Mouse (Mus musculus): ENCODE measurements around the gene Exoc3l4. TPM values are rescaled to one million over a fixed set of nuclear protein-coding genes. Genes with fewer than 3 reads are reported as not detected.

The Exoc3l4 gene
- polyA plus RNA-seq, 1 experiment from 2014 or later: 1.2 TPM

DNA sequence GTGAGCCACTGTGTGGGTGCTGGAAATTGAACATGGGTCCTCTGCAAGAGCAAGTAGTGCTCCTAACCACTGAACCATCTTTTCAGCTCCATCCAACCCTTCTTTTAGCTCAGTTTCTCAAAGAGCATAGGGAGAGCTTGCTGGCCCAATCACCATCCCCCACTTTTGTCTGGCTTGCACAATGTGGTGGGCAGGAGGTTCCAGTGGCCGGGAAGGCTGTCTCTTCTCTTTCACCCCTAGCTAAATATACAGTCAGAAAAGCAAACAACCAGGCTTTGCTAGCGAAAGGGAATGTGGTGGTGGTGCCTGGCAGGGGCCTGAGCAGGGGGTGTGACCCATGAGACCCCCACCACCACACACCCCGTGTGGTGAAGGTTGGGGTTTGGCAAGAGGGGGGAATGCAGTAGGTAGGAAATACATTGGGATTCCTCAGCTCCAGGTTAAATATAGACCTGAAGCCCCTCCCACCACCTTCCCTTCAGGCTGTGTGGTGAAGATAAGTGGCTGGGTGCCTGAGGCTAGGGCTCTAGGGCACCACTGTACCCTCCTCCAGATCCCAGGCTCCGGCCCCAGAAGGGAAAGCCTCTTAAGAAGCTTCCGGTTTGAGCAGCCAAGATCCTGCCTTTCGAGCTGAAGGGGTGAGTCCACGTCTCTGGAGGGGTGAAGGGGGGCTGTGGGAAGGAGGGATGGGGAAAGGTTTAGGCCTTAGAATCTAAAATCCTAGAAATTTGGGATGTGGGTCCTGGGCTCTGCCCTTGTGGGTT, 4.3 kb downstream of the Exoc3l4 start:
- Histone ChIP-seq H3K9me3 (ENCODE audit: control insufficient read depth, low read length) (no peaks in the 10 kb centered on the region), H3K4me2 (ENCODE audit: low read depth, low read length) (no peak overlapping the region), H3K27me3 (ENCODE audit: control insufficient read depth, insufficient read depth, low read length) (peaks cover 44% of the 10 kb centered on the region), H3K27ac (ENCODE audit: low read depth, low read length) (no peak overlapping the region), H3K36me3 (ENCODE audit: control insufficient read depth, insufficient read depth, low read length) (no peaks in the 10 kb centered on the region), H3K4me3 (ENCODE audit: low read depth, low read length) (no peak overlapping the region), H3K9ac (replicated peaks; ENCODE audit: low read depth, low read length) (no peak overlapping the region), H3K4me1 (ENCODE audit: control insufficient read depth, insufficient read depth, low read length) (no peaks in the 10 kb centered on the region; the same call in 1 of the 2 replicates)
- 46% methylated on average over 7 of the region's 7 CpGs for WGBS
- ATAC-seq (ENCODE audit: low read depth): no peak

DNA sequence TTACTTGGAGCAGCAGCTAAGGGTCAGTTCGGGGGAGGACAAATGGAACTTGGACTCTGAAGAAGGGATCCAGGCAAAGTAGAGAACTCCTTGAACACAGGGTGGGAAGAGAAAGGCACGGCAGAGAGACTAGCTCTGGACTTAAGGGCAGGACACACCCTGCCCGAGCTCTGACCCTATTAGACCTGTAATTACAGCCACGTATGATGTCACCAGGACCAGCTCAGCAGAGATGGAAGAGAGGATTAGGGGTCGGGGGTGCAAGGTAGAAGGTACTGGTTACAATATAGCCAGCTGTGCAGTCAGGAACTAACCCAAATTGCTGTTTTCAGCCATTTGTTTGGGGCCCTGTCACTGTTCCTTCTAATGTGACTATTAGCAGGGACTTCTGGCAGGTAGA, 6.0 kb downstream of the Exoc3l4 start:
- H3K27me3 ChIP-seq (ENCODE audit: control insufficient read depth, insufficient read depth, low read length): peaks cover 50% of the 10 kb centered on the region

GRCm38 (mm10) chr12:111423570-111424129, 6.8 kb downstream of the Exoc3l4 start:
- Histone ChIP-seq H3K4me2 (ENCODE audit: low read depth, low read length) (peak overlapping the region; percentile 42), H3K27me3 (ENCODE audit: control insufficient read depth, insufficient read depth, low read length) (peaks cover 58% of the 10 kb centered on the region), H3K4me1 (ENCODE audit: control insufficient read depth, insufficient read depth, low read length) (0 out of 2 replicates have a peak, but pooled peaks cover under 1% of the 10 kb centered on the region), H3K4me3 (ENCODE audit: low read depth, low read length) (peak overlapping the region; percentile 24), H3K9ac (replicated peaks; ENCODE audit: low read depth, low read length) (0 out of 2 replicates have a peak overlapping the region, but pooled peaks have one; percentile 28), H3K27ac (ENCODE audit: low read depth, low read length) (no peak overlapping the region), H3K36me3 (ENCODE audit: control insufficient read depth, insufficient read depth, low read length) (no peaks in the 10 kb centered on the region), H3K9me3 (ENCODE audit: control insufficient read depth, low read length) (no peaks in the 10 kb centered on the region)
- 3% methylated on average over 43 of the region's 43 CpGs for WGBS
- no peak for ATAC-seq (ENCODE audit: low read depth)

More for the DNA sequence above, 6.0 kb downstream of the Exoc3l4 start:
- H3K4me3 ChIP-seq (ENCODE audit: low read depth, low read length): no peak overlapping the region
- H3K4me2 ChIP-seq (ENCODE audit: low read depth, low read length): no peak overlapping the region
- no peak for ATAC-seq (ENCODE audit: low read depth)
- H3K9me3 ChIP-seq (ENCODE audit: control insufficient read depth, low read length): no peaks in the 10 kb centered on the region
- H3K36me3 ChIP-seq (ENCODE audit: control insufficient read depth, insufficient read depth, low read length): no peaks in the 10 kb centered on the region
- no peak overlapping the region for H3K9ac ChIP-seq (replicated peaks; ENCODE audit: low read depth, low read length)
- H3K27ac ChIP-seq (ENCODE audit: low read depth, low read length): no peak overlapping the region
- no peaks in the 10 kb centered on the region for H3K4me1 ChIP-seq (ENCODE audit: control insufficient read depth, insufficient read depth, low read length)
- WGBS: 28% methylated on average over 5 of the region's 5 CpGs

DNA sequence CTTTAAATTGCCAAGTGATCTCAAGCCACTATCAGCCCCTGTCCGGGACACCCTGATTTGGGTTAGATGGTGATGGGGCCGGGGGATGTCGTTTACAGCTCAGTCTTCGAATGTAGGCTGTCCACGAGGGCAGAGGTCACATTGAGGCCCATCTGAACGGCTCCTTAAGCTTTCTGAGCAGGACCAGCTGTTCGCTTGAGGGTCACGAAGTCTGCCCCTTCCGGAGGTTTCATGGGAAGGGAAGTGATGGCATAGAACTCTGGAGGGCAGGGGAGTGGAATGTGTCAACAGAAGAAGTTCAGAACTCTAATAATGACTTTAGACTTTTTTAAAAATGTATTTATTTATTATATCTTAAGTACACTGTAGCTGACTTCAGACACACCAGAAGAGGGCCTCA, 7.7 kb downstream of the Exoc3l4 start:
- Histone ChIP-seq H3K36me3 (ENCODE audit: control insufficient read depth, insufficient read depth, low read length) (no peaks in the 10 kb centered on the region), H3K4me1 (ENCODE audit: control insufficient read depth, insufficient read depth, low read length) (peaks cover 3% of the 10 kb centered on the region; the same call in 1 of the 2 replicates), H3K4me3 (ENCODE audit: low read depth, low read length) (no peak overlapping the region), H3K27me3 (ENCODE audit: control insufficient read depth, insufficient read depth, low read length) (peaks cover 60% of the 10 kb centered on the region), H3K9me3 (ENCODE audit: control insufficient read depth, low read length) (no peaks in the 10 kb centered on the region), H3K27ac (ENCODE audit: low read depth, low read length) (no peak overlapping the region), H3K9ac (replicated peaks; ENCODE audit: low read depth, low read length) (no peak overlapping the region), H3K4me2 (ENCODE audit: low read depth, low read length) (no peak overlapping the region)
- 19% methylated on average over 9 of the region's 9 CpGs for WGBS
- no peak for ATAC-seq (ENCODE audit: low read depth)

GRCm38 (mm10) chr12:111425258-111425657, 8.4 kb downstream of the Exoc3l4 start:
- Histone ChIP-seq H3K36me3 (ENCODE audit: control insufficient read depth, insufficient read depth, low read length) (no peaks in the 10 kb centered on the region), H3K4me2 (ENCODE audit: low read depth, low read length) (no peak overlapping the region), H3K4me3 (ENCODE audit: low read depth, low read length) (no peak overlapping the region), H3K9ac (replicated peaks; ENCODE audit: low read depth, low read length) (no peak overlapping the region), H3K27ac (ENCODE audit: low read depth, low read length) (no peak overlapping the region), H3K4me1 (ENCODE audit: control insufficient read depth, insufficient read depth, low read length) (peaks cover 7% of the 10 kb centered on the region; the same call in 1 of the 2 replicates), H3K27me3 (ENCODE audit: control insufficient read depth, insufficient read depth, low read length) (peaks cover 66% of the 10 kb centered on the region), H3K9me3 (ENCODE audit: control insufficient read depth, low read length) (no peaks in the 10 kb centered on the region)
- WGBS: 5% methylated on average over 15 of the region's 15 CpGs
- no peak for ATAC-seq (ENCODE audit: low read depth)

GRCm38 (mm10) chr12:111425789-111426460, 9.1 kb downstream of the Exoc3l4 start:
- no peaks in the 10 kb centered on the region for H3K9me3 ChIP-seq (ENCODE audit: control insufficient read depth, low read length)
- no peak overlapping the region for H3K4me3 ChIP-seq (ENCODE audit: low read depth, low read length)
- peaks cover 7% of the 10 kb centered on the region; the same call in 1 of the 2 replicates for H3K4me1 ChIP-seq (ENCODE audit: control insufficient read depth, insufficient read depth, low read length)
- no peak overlapping the region for H3K9ac ChIP-seq (replicated peaks; ENCODE audit: low read depth, low read length)
- no peaks in the 10 kb centered on the region for H3K36me3 ChIP-seq (ENCODE audit: control insufficient read depth, insufficient read depth, low read length)
- H3K27me3 ChIP-seq (ENCODE audit: control insufficient read depth, insufficient read depth, low read length): peaks cover 73% of the 10 kb centered on the region
- peak; percentile 45; the same call in 1 of the 2 replicates for ATAC-seq (ENCODE audit: low read depth)
- no peak overlapping the region; the same call in 1 of the 2 replicates for H3K4me2 ChIP-seq (ENCODE audit: low read depth, low read length)
- no peak overlapping the region for H3K27ac ChIP-seq (ENCODE audit: low read depth, low read length)
- WGBS: 21% methylated on average over 29 of the region's 29 CpGs

DNA sequence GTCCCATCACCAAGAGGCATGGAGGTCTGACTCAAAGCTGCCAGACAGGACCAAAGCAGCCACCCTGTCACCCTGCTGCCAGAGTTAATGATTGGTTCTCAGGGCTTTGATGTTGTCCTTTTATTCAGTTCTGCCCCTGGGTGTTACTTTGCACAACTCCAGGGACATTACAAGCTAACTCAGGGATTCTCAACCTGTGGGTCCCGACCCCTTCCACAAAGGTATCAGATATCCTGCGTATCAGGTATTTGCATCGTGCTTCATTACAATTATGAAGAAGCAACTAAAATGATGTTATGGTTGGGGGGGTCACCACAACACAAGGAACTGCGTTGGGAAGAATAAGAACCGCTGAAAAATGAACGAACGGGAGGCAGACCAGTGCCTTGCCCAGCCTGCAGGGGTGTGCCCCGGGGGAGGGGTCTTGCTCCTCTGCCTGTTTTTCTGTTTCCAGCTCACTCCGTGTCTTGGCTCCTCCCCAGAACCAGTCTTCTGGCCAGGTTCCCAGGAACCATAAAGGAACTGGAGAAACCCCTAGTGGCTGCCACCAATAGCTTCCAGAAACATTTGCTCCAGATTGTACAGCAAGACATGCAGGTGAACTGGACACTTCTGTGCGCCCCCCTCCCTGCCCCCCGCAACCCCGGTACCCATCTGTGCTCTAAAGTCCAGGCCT, 10.8 kb downstream of the Exoc3l4 start:
- Histone ChIP-seq H3K27ac (ENCODE audit: low read depth, low read length) (no peak overlapping the region), H3K4me3 (ENCODE audit: low read depth, low read length) (no peak overlapping the region), H3K9me3 (ENCODE audit: control insufficient read depth, low read length) (no peaks in the 10 kb centered on the region), H3K4me2 (ENCODE audit: low read depth, low read length) (no peak overlapping the region), H3K9ac (replicated peaks; ENCODE audit: low read depth, low read length) (no peak overlapping the region), H3K4me1 (ENCODE audit: control insufficient read depth, insufficient read depth, low read length) (peaks cover 7% of the 10 kb centered on the region; the same call in 1 of the 2 replicates), H3K36me3 (ENCODE audit: control insufficient read depth, insufficient read depth, low read length) (no peaks in the 10 kb centered on the region), H3K27me3 (ENCODE audit: control insufficient read depth, insufficient read depth, low read length) (peaks cover 79% of the 10 kb centered on the region)
- 44% methylated on average over 12 of the region's 12 CpGs for WGBS
- ATAC-seq (ENCODE audit: low read depth): no peak

DNA sequence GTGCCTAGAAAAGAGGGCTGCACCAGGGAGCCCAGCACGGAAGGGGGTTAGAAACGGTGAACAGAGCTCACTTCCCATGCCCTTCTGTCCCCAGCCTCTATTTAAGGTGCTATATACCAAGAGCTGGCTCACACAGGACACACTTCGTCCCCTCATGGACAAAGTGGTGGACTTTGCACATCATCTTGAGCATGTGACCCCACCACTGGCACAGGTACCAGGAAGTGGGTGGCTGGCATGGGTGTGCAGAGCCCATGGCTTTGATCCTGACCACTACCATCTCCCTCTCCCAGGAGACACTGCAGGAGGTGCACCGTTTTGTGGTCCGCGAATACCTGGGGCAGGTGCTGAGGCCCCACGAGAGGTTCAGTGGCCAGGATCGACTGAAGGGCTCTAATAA, 11.5 kb downstream of the Exoc3l4 start:
- no peak overlapping the region; the same call in 1 of the 2 replicates for H3K4me2 ChIP-seq (ENCODE audit: low read depth, low read length)
- no peak overlapping the region for H3K4me3 ChIP-seq (ENCODE audit: low read depth, low read length)
- H3K27me3 ChIP-seq (ENCODE audit: control insufficient read depth, insufficient read depth, low read length): peaks cover 71% of the 10 kb centered on the region
- no peak overlapping the region for H3K27ac ChIP-seq (ENCODE audit: low read depth, low read length)
- H3K9ac ChIP-seq (replicated peaks; ENCODE audit: low read depth, low read length): no peak overlapping the region
- no peaks in the 10 kb centered on the region for H3K9me3 ChIP-seq (ENCODE audit: control insufficient read depth, low read length)
- no peaks in the 10 kb centered on the region for H3K36me3 ChIP-seq (ENCODE audit: control insufficient read depth, insufficient read depth, low read length)
- WGBS: 21% methylated on average over 8 of the region's 8 CpGs
- no peak for ATAC-seq (ENCODE audit: low read depth)
- H3K4me1 ChIP-seq (ENCODE audit: control insufficient read depth, insufficient read depth, low read length): peaks cover 7% of the 10 kb centered on the region; the same call in 1 of the 2 replicates
